Mouse (Mus musculus) MEL (cell line): ENCODE measurements at regions not wholly inside any gene's neighbourhood (a gene's known extent, or its start where the extent isn't known, plus 50 kb on each side); places are given as distances from the start of the nearest gene placed in this dataset.

Experiments used
- DNase-seq: peaks from one replicate; pipeline ENCODE4 v3.0.0; 2011; ENCODE audit warnings: low read depth, low spot score
- H3K27ac ChIP-seq: 2 replicates; pipeline ENCODE4 v1.5.1; 2012; ENCODE audit warnings: low read depth, mild to moderate bottlenecking, control low read depth, low read length, moderate library complexity; ENCODE audit not compliant: control insufficient read depth
- H3K27me3 ChIP-seq, 2 experiments: fragments of 150-350 bp in 1 of 2; sonication (generic) in 1 of 2; 2 replicates each; pipeline ENCODE4 v1.6.1; 2012; ENCODE audit warnings: low read length in 2 of 2, mild to moderate bottlenecking in 2 of 2, improper control_type of control experiment in 1 of 2, moderate library complexity in 1 of 2; ENCODE audit not compliant: insufficient read depth in 2 of 2, control insufficient read depth in 1 of 2
- H3K36me3 ChIP-seq, 2 experiments: 2 replicates each; pipeline ENCODE4 v1.6.1; 2012 to 2014; ENCODE audit warnings: low read length in 2 of 2, improper control_type of control experiment in 1 of 2, inconsistent platforms in 1 of 2, mild to moderate bottlenecking in 1 of 2; ENCODE audit not compliant: insufficient read depth in 2 of 2, control insufficient read depth in 1 of 2
- H3K4me1 ChIP-seq, 2 experiments: fragments of 150-350 bp in 1 of 2; sonication (generic) in 1 of 2; 2 replicates each; pipeline ENCODE4 v1.6.1; 2012; ENCODE audit warnings: low read length in 2 of 2, improper control_type of control experiment in 1 of 2, mild to moderate bottlenecking in 1 of 2; ENCODE audit not compliant: insufficient read depth in 2 of 2, control insufficient read depth in 1 of 2
- H3K4me3 ChIP-seq, 2 experiments: fragments of 150-350 bp in 1 of 2; sonication (generic) in 1 of 2; 2 replicates each; pipeline ENCODE4 v1.5.1; 2012; ENCODE audit warnings: low read depth in 2 of 2, low read length in 2 of 2, mild to moderate bottlenecking in 2 of 2, moderate library complexity in 2 of 2, control low read depth in 1 of 2, improper control_type of control experiment in 1 of 2; ENCODE audit not compliant: control insufficient read depth in 1 of 2, insufficient read depth in 1 of 2
- H3K79me2 ChIP-seq: 2 replicates; pipeline ENCODE4 v1.6.1; 2012; ENCODE audit warnings: mild to moderate bottlenecking, low read length, moderate library complexity; ENCODE audit not compliant: control insufficient read depth, poor library complexity, insufficient read depth
- H3K9ac ChIP-seq: 2 replicates; pipeline ENCODE4 v1.6.1; 2012; ENCODE audit warnings: low read depth, mild to moderate bottlenecking, control low read depth, low read length, moderate library complexity; ENCODE audit not compliant: control insufficient read depth, poor library complexity, severe bottlenecking
- H3K9me3 ChIP-seq: fragments of 150-350 bp; sonication (generic); replicated peaks from 2 replicates; pipeline ENCODE4 v1.6.1; 2012; ENCODE audit warnings: mild to moderate bottlenecking, low read length, improper control_type of control experiment, moderate library complexity; ENCODE audit not compliant: insufficient read depth
- E2F4 ChIP-seq: IDR thresholded peaks from 2 replicates; pipeline ENCODE4 v1.6.1; 2011; ENCODE audit warnings: low read depth, low read length, improper control_type of control experiment, borderline replicate concordance
- EP300 ChIP-seq, 2 experiments: IDR thresholded peaks; 2 replicates each; pipeline ENCODE4 v1.6.1; 2011; ENCODE audit warnings: improper control_type of control experiment in 2 of 2, low read length in 2 of 2, low read depth in 1 of 2, mild to moderate bottlenecking in 1 of 2
- ETS1 ChIP-seq: IDR thresholded peaks from 2 replicates; pipeline ENCODE4 v1.6.1; 2012; ENCODE audit warnings: low read depth, mild to moderate bottlenecking, inconsistent platforms, low read length, improper control_type of control experiment, moderate library complexity
- GABPA ChIP-seq: IDR thresholded peaks from 2 replicates; pipeline ENCODE4 v1.6.1; 2012; ENCODE audit warnings: low read depth, mild to moderate bottlenecking, inconsistent platforms, low read length, improper control_type of control experiment, moderate library complexity
- HCFC1 ChIP-seq: IDR thresholded peaks from 2 replicates; pipeline ENCODE4 v1.6.1; 2012; ENCODE audit warnings: low read depth, mild to moderate bottlenecking, inconsistent platforms, low read length, improper control_type of control experiment, moderate library complexity
- JUND ChIP-seq: IDR thresholded peaks from 2 replicates; pipeline ENCODE4 v1.6.1; 2011; ENCODE audit warnings: low read depth, mild to moderate bottlenecking, improper control_type of control experiment, low read length
- MAX ChIP-seq: IDR thresholded peaks from 2 replicates; pipeline ENCODE4 v1.6.1; 2011; ENCODE audit warnings: low read length, improper control_type of control experiment
- MAZ ChIP-seq: IDR thresholded peaks from 2 replicates; pipeline ENCODE4 v1.6.1; 2012; ENCODE audit warnings: low read depth, mild to moderate bottlenecking, inconsistent platforms, low read length, improper control_type of control experiment
- MXI1 ChIP-seq: IDR thresholded peaks from 2 replicates; pipeline ENCODE4 v1.6.1; 2011; ENCODE audit warnings: mild to moderate bottlenecking, low read depth, low read length, improper control_type of control experiment
- NRF1 ChIP-seq: IDR thresholded peaks from 2 replicates; pipeline ENCODE4 v1.6.1; 2014; ENCODE audit warnings: low read depth, mild to moderate bottlenecking, inconsistent platforms, low read length, improper control_type of control experiment, moderate library complexity; ENCODE audit not compliant: poor library complexity, insufficient read depth, severe bottlenecking
- POLR2A ChIP-seq, 2 experiments: IDR thresholded peaks; 2 replicates each; pipeline ENCODE4 v1.6.1; 2011 to 2012; ENCODE audit warnings: low read length in 2 of 2, mild to moderate bottlenecking in 2 of 2, control low read depth in 1 of 2, improper control_type of control experiment in 1 of 2, low read depth in 1 of 2, moderate library complexity in 1 of 2; ENCODE audit not compliant: control insufficient read depth in 1 of 2, insufficient read depth in 1 of 2, poor library complexity in 1 of 2
- POLR2AphosphoS2 ChIP-seq: IDR thresholded peaks from 2 replicates; pipeline ENCODE4 v1.6.1; 2011; ENCODE audit warnings: low read length, improper control_type of control experiment
- RAD21 ChIP-seq: IDR thresholded peaks from 2 replicates; pipeline ENCODE4 v1.6.1; 2011; ENCODE audit warnings: mild to moderate bottlenecking, low read depth, low read length, improper control_type of control experiment
- SIN3A ChIP-seq: IDR thresholded peaks from 2 replicates; pipeline ENCODE4 v1.6.1; 2012; ENCODE audit warnings: low read length, improper control_type of control experiment, inconsistent platforms
- TAL1 ChIP-seq: IDR thresholded peaks from 2 replicates; pipeline ENCODE4 v1.6.1; 2012; ENCODE audit warnings: mild to moderate bottlenecking, inconsistent platforms, low read length, moderate library complexity, mixed read lengths
- TCF12 ChIP-seq: IDR thresholded peaks from 2 replicates; pipeline ENCODE4 v1.6.1; 2014; ENCODE audit warnings: low read depth, mild to moderate bottlenecking, inconsistent platforms, low read length, improper control_type of control experiment, moderate library complexity
- UBTF ChIP-seq: IDR thresholded peaks from 2 replicates; pipeline ENCODE4 v1.6.1; 2012; ENCODE audit warnings: low read depth, mild to moderate bottlenecking, inconsistent platforms, low read length, improper control_type of control experiment, moderate library complexity, borderline replicate concordance; ENCODE audit not compliant: insufficient read depth
- USF1 ChIP-seq: IDR thresholded peaks from 2 replicates; pipeline ENCODE4 v1.6.1; 2014; ENCODE audit warnings: low read depth, mild to moderate bottlenecking, inconsistent platforms, low read length, improper control_type of control experiment, moderate library complexity
- ZKSCAN1 ChIP-seq: IDR thresholded peaks from 2 replicates; pipeline ENCODE4 v1.6.1; 2012; ENCODE audit warnings: low read depth, mild to moderate bottlenecking, inconsistent platforms, low read length, improper control_type of control experiment, moderate library complexity
- ZMIZ1 ChIP-seq: IDR thresholded peaks from 2 replicates; pipeline ENCODE4 v1.6.1; 2012; ENCODE audit warnings: low read depth, mild to moderate bottlenecking, inconsistent platforms, low read length, improper control_type of control experiment, moderate library complexity
- ZNF384 ChIP-seq: IDR thresholded peaks from 2 replicates; pipeline ENCODE4 v1.6.1; 2012; ENCODE audit warnings: low read depth, mild to moderate bottlenecking, inconsistent platforms, low read length, improper control_type of control experiment

GRCm38 (mm10) chr12:12496593-12497141, 234.7 kb downstream of the Fam49a start (continued):
- TF ChIP-seq TCF12 (peak; percentile 99), ZKSCAN1 (no peak)

DNA sequence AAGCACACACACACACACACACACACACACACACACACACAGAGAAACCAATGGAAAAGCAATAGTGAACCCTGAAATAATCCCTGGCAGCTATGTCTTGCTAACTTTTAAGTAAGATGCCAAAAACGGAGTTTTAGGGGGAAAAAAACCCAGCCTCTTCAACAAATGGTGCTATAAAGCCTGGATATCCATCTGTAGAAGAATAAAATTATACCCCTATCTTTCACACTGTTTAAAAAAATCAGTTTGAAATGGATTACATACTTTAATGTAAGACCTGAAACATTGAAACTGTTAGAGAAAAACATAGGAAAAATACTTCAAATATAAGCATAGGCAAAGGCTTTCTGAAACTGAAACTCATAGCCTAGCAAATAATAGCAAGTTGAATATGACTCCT, 228.2 kb downstream of the Fam49a start:
- Histone ChIP-seq H3K27me3 (no peaks in the 10 kb centered on the region), H3K36me3 (peaks cover 0 to 27% of the 10 kb centered on the region in 2 experiments; a peak in 2 of 4 replicates), H3K9ac (no peak overlapping the region), H3K9me3 (no peaks in the 10 kb centered on the region), H3K79me2 (no peaks in the 10 kb centered on the region), H3K4me1 (peaks cover 17 to 19% of the 10 kb centered on the region in 2 experiments), H3K4me3 (no peak overlapping the region)
- DNase-seq, result no peak
- no peak for TF ChIP-seq ZNF384
- no peak for TF ChIP-seq ZMIZ1
- no peak for TF ChIP-seq UBTF
- no peak for TF ChIP-seq NRF1
- no peak for TF ChIP-seq POLR2AphosphoS2
- TF ChIP-seq TAL1, result no peak
- TF ChIP-seq RAD21, result no peak
- no peak for TF ChIP-seq SIN3A
- TF ChIP-seq POLR2A (IDR thresholded peaks at IDR 0.05; ENCODE audit: control insufficient read depth in 1 of 2, insufficient read depth in 1 of 2, low read depth in 1 of 2, low read length in 2 of 2, poor library complexity in 1 of 2), result no peak
- TF ChIP-seq USF1, result no peak
- no peak for TF ChIP-seq MAZ
- TF ChIP-seq MXI1, result no peak
- no peak for TF ChIP-seq TCF12
- TF ChIP-seq HCFC1, result no peak
- no peak for TF ChIP-seq E2F4
- no peak for TF ChIP-seq ETS1
- TF ChIP-seq MAX, result no peak
- no peak for TF ChIP-seq GABPA
- no peak for TF ChIP-seq JUND
- TF ChIP-seq EP300 (IDR thresholded peaks at IDR 0.05; ENCODE audit: low read depth in 1 of 2, low read length in 2 of 2), result no peak
- TF ChIP-seq, all 39 proteins: peak for 0
- H3K27ac ChIP-seq, result no peak overlapping the region
